Mouse (Mus musculus) heart, adult 2 months (tissue): Measurements from ENCODE around the gene Fam163a.

Experiments
- CTCF ChIP-seq: fragments of 200-600 bp; IDR thresholded peaks from 2 replicates; pipeline ENCODE4 v1.8.1; 2022; ENCODE audit warnings: antibody characterized with exemption, mild to moderate bottlenecking, moderate library complexity
- EP300 ChIP-seq: fragments of 200-500 bp; IDR thresholded peaks from 2 replicates; pipeline ENCODE4 v1.6.1; 2011; ENCODE audit warnings: low read depth, low read length, control low read depth; ENCODE audit not compliant: insufficient read depth
- POLR2A ChIP-seq: fragments of 200-500 bp; IDR thresholded peaks from 2 replicates; pipeline ENCODE4 v1.6.1; 2011; ENCODE audit warnings: mild to moderate bottlenecking, low read depth, low read length, control low read depth; ENCODE audit not compliant: insufficient read depth

GRCm38 (mm10) chr1:156222205-156223000, 17.6 kb upstream of the Fam163a start:
- no peak for TF ChIP-seq POLR2A
- TF ChIP-seq EP300, result 0 out of 2 replicates have a peak, but pooled peaks have one; percentile 24
- no peak for TF ChIP-seq CTCF
